Mouse (Mus musculus) c-Kit-positive CD71-positive TER-119-negative erythroid progenitor cells, embryonic 14.5 days (primary cell): Measurements from ENCODE around the gene Cstad.

ENCODE experiments used
- DNase-seq: peaks from one replicate; pipeline ENCODE4 v3.0.0-alpha.2; 2013; ENCODE audit warnings: low read depth

Gene Cstad

DNA sequence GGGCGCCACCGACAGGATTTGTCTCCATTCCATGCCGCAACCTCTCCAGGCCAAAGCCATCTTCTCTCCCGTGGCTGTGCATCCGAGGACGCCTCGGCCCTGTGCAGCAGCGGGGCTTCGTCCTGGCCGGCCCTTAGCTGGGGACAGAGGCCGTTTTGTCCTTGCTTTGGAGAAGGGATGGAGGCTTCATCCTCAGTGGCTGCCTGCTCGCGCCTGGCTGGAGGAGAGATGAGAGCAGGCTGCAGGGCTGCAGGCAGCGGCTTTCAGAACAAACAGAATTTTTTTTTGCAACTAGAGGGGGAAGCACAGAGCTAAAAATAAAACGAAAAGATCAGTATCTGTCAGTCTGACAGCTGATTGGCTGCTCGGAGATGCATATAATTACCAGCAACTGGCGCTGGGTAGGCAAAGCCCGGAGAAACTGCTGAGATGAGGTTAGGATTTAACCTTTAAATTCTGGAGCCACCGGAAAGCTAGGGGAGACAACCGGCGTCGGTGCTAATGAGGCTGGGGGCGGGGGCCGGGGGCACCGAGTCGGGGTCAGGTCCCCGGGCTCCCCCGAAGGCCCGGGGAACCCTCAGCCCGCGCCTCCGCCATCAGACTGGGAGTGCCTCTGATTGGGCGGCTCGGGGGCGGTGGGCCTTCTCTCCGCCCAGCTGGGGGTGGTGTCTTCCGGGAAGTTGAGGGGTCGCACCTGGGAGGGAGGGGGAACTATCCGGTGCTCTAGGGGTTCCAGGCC lies at the start of gene Cstad:
Gene Cstad, plus strand, starts transcription at position 400 of the 739 bp plus-strand sequence.
- peak; percentile 55 for DNase-seq

DNA sequence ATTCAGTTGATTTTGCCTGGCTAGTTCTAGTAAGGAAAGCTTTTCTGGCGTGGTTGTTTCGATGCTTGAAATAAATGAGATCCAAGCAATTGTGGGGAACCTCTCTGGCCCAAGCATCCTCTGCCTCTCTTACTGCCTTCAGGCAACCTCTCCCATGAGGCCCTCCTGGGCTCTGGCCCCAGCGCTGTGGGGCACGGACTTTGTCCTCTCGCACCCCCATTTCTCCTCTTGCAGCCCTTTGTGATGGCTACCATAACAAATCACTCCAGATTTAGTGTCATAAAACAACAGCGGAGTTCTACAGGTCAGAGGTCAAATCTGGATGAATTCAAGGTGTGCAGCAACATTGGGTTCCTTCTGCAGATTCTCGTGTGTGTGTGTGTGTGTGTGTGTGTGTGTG lies 49.1 kb upstream of the Cstad start:
- DNase-seq, result no peak

DNA sequence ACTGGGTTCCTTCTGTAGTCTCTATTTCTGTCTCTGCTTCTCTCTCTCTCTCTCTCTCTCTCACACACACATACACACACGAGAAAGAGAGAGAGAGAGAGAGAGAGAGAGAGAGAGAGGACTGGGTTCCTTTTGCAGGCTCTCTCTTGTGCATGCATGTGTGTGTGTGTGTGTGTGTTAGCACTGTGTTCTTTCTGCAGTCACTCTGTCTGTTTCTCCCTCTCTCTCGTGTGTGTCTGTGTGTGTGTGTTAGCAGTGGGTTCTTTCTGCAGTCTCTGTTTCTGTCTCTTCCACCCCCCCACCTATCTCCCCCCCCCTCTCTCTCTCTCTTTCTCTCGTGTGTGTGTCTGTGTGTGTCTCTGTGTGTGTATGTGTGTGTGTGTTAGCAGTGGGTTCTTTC lies 48.6 kb upstream of the Cstad start:
- DNase-seq, result no peak

DNA sequence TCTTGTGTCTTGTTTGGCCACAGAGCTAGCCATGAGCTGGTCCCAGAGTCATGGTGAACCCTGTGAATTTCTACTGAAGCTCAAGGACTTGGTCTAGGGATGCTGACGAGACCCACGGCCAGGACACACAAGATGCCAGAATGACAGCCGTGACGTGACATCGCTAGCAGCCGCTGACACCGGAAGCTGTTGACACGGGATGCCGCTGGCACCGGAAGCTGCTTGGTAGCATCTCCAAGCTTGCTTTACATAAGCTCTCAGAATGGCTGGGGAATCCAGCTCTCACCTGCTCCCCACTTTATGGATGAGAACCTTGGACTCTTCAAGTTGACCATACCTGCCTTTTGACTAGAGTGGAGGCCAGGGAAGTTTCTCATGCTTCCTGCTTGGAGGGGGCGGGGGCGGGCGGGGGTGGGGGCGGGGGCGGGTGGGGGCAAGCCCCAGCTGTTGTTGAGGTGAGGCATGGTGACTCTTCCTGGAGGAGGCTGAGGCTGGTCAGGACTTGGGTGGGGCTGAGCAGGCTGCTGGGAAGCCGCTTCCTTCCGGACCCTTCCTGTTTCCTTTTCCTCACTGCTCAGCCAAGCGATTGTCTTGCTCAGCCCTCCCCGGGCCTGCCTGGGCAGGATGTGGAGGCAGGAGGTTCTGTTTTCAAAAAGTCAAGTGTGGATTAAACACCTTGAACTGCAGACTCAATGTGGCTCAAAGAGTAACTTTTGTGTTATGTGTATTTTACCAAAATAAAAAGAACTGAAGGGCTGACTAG lies 47.2 kb upstream of the Cstad start:
- no peak for DNase-seq

DNA sequence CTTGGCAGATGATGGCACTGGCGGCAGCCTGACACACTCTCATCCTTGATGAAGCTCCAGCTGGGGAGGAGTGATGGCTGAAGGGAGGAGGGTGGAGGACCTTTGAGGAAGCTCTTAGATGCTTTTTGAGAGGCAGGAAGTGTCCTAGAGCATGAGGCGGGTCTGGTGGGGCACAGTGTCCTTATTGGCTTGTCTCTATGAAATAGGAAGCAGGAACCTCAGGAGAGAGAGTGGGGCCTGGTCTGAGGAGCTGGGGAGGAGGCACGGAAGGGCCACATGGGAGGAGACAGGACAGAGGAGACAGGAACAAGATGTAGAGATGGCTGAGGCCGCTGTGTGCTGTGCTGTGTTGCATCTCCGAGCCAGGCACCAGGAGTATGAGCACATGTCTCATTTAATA lies 43.3 kb upstream of the Cstad start:
- no peak for DNase-seq

DNA sequence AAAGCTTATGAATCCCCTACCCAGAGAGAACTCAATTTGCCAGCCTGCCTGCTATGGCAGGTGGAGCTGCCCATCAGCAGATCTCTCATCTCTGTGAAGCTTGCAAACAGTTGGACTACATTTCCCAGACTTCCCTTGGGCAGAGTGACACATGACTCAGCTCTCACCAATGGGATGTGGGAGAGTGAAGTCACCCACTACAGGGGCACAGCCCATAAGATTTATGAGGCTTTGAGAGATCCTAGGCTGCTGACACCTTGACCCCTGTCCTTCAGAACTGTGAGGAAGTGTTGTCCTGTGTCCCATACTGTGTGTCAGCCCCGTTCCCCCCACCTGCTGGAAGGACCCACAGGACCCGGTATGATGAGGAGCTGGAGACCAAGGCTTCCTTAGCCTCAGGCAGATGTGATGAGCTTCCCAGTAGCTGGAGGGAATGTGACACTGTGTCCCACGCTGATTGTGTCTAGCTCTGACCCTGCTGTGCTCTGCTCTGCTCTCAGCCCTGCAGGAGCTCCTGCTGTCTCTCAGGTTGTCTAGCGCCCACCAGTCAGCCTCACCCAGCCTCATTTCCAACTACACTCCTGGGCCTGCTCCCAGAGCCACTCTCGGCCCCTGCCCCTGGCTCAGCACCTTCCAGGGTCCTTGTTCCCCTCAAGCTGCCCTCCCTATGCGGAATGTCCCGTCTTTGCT lies 40.8 kb upstream of the Cstad start:
- DNase-seq, result peak; percentile 23

DNA sequence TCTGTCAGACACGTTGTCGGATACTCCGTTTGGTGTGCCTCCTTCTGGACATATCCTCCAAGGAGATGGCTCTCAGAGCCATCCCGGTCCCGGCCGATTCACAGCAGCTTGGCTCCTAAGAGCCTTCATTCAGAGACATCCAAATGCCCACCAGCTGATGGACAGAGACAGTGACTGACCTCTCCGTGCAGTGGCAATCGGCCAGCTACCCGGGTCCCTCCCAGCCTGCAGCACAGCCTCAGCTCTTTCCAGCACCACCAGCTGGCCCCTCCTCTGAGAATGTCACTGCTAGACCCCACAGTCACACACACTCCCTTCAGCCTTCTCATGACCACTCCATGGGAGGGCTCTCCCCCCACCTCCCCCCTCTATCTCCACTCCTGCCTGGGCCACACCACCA lies 39.6 kb upstream of the Cstad start:
- DNase-seq, result no peak

DNA sequence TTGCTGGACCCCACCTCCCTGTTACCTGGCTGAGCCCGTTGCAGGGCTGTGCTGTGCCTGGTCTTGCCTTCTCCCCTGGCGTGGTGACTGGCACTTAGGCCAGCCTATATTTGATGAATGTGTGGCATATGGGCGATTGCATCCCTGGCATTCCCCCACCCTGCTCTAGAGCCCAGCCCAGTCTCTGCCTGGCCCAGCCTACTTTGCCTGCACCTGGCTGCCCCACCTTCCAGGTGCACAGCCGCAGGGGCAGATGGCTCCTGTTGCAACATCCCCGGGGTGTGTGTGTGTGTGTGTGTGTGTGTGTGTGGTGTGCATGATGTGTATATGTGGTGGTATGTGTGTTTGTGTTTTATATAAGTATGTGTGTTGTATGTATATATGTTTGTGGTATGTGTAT lies 38.3 kb upstream of the Cstad start:
- no peak for DNase-seq

DNA sequence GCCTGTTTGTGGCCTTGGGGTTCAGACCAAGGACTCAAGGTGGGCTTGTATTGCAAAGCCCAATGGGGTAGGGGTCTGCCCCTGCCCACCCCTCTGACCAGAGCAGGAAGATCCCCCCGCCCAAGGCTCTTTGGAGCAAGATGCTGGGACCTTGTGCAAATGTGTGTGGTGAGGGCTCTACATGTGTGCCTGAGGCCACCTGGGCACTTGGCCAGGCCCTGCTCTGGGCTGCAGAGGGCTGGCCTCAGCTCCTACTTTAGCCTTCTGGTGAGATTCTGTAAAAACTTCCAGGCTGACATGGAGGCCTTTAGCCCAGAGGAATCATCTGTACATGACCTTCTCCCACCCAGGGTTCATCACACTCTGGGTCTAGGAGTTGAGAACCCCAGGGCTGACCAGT lies 35.3 kb upstream of the Cstad start:
- no peak for DNase-seq

DNA sequence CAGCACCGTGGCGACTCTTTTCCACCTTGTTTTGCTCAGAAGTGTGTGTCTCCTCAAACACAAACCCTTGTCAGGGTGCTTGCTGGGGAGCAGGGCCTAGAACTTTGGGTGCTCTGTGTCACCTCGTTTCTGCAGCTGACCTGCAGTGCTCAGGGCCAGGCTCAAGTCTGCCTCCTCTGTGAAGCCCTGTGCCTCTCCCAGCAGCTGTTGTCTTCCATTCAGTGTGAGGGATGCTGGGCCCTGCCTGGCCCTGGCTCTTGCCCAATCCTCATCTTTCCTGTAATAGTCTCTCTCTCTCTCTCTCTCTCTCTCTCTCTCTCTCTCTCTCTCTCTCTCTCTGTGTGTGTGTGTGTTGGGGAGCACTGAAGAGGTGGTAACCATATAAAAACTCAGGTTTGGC lies 32.3 kb upstream of the Cstad start:
- no peak for DNase-seq

DNA sequence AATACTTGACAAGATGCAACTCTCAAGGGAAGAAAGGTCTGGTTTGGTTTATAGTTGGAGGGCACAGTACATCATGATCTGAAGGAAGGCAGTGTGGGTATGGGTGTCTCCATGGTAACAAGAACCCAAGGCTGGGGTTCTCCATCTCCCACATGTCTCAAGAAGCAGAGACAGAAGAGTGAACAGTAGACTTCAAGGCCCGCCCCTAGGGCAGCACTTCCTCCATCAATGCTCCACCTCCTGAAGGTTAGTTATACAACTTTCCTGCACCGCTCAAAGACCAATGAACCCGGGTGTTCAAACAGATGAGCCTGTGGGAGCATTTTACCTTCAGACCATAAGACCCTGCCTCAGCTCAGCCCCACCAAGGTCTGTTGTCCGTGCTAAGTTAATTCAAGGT lies 23.2 kb upstream of the Cstad start:
- DNase-seq, result no peak

DNA sequence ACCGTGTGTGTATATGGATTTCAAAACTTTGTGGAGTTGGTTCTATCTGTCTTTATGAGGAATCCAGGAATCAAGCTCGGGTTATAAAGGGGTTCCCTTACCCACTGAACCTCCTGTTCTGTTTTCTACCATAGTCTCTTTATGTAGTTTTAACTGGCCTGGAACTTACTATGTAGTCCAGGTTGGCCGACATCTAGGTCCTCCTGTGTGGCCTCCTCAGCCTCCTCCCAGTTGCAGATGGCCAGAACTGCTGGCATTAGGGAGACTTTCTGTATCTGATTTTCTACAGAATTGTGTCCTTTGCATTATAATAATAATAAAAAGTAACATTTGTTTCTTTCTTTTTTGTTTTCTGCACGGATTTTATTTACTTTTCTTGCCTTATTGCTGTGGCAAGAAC lies 21.3 kb upstream of the Cstad start:
- DNase-seq, result no peak

DNA sequence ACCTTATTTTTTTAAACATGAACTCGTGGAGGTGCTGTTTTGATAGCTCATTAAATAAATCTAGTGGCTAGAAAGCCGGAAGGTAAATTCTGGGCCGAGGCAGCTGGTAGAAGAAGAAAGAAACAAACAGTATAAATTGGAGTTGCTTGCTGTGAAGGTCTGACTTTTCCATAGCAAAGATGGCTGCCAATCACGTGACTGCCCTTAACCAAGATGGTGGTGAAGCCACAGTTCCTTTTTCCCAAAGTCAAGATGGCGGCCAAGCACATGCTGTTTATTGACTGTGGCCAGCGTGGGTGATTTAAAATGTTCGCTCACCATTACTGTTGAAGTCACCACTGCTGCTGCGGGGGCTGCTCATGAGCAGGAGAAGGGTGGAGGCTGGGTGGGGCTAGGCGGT lies 17.8 kb upstream of the Cstad start:
- no peak for DNase-seq

DNA sequence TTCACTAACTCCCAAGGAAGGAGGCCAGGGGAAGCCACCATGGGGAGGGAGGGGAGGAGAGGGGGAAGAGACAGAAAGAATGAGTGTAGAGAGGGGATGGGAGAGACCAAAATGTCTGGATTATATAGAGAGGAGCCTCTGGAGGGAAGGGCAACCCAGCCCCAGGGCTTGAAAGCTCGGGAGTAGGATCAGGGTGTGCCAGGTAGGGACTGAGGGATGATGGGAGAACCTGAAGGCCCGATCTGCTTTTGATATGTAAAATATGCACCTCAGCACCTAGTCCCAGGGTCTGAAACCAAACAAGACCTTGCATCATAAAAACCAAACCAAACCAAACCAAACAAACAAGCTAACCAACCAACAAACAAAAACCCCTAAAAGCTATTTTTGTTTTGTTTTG lies 16.8 kb upstream of the Cstad start:
- DNase-seq, result no peak

DNA sequence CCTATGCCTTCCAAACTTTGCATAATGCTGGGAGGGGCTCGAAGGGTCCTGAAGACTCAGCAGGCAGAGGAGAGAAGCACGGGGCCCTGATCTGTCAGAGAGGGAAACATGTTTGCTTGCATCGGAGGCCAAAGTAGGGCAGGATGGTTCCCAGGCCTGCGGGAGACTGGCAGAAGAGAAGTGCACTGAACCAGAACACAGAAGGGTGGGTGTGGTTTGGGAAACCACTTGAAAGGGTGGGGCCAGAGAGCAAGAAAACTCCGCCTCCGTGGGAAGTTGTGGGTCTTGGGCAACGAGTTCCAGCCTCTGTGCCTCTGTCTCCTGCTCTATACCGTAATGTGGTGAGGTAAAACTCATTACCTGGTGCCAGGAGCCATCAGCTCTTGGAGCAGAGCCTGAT lies 7.7 kb upstream of the Cstad start:
- DNase-seq, result peak; percentile 21

DNA sequence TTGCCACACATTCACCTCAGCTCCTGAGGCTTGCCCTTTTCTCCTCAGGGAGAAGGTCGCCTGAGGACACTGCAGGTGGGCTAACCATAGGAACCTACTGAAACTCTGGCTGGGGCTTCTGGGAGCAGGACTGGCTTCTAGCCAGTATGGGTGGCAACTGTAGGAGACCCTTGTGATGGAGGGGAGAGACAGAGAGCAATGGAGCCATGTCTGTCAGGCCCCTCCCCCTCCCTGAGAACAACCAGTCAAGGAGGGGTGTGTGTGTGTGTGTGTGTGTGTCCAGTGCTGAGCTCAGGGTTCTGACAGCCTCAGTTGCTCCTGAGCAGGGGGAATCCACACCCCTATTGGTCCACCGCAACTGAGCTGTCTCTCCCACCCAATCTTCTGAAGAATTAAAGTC lies 7.2 kb upstream of the Cstad start:
- DNase-seq, result no peak

DNA sequence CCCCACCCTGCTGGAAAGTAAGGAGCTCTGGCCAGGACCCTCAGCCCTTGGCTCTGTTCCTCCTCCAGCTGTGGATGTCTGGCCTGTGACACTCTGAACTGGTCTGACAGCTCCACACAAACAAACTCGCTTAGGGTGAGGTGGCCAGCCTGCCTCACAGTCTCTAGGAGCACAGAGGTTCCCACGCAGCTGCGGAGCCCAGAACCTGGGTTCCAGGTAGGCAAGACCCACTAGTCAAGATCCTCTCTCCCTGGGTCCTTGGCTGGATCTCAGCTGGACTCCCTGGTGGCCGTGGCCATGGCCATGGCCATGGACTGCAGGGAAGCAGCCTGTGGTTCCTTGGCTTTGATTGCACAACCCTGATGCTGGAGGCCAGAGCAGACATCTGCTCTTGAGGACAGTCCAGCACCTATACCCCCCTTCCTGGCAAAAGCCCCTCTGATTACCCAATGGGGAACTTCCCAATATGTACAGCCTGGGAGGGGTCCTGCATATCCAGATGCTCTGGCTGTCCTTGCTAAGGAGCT lies 5.8 kb upstream of the Cstad start:
- no peak for DNase-seq

DNA sequence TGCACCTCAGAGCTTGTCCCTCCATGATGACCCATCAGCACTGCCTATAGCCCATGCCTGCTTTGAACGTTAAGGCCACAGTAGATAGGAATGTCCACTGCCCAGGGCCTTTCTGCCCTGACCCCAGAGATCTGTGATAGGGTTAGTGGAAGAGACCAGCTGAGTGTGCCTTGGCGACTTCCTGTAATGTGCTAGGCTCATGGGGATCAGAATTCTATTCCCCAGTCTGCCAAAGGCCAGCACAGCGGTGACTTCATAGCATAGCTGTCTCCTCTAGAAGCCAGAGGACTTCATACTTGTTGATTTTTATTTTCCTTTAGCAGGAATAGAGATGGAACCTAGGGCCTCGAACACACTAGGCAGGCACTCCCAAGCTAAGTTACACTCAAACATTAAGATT lies 5.1 kb upstream of the Cstad start:
- no peak for DNase-seq

DNA sequence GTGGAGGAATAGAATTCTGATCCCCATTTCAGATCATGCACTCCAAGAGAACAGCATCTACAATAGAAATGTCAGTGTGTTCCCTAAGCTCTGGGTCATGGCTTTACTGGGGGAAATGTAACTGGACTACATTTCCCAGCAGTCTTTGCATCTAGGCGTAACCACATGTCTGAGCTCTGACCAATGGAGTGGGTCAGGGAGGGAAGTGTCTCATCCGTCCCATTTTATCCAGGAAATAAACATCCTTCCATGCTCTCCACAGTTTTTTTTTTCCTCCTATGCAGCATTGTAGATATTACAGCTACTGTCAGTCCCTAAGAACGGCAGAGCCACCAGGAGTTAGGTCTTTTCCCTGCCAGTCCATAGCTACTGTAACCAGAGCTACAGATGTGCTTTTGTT lies 3.9 kb upstream of the Cstad start:
- DNase-seq, result peak; percentile 39

DNA sequence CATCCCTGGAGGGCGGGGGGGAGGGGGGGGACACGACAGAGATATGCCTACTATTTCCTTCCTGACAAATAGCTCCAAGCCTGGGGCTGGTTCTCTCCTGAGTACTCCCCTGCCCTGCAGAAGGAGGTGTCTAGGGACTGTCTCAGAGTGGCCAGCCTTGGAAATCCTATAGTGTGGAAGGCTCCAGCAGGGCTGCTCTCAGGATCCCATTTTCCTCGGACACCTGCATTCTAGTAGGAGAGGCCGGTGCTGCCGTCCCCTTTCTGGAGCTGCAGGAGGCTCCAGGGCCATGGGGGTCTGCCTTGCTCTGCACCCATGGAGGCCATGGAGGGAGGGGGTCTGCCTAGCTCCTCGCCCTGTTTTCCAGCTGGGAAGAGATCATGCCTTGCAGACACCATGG lies 2.4 kb upstream of the Cstad start:
- DNase-seq, result no peak

DNA sequence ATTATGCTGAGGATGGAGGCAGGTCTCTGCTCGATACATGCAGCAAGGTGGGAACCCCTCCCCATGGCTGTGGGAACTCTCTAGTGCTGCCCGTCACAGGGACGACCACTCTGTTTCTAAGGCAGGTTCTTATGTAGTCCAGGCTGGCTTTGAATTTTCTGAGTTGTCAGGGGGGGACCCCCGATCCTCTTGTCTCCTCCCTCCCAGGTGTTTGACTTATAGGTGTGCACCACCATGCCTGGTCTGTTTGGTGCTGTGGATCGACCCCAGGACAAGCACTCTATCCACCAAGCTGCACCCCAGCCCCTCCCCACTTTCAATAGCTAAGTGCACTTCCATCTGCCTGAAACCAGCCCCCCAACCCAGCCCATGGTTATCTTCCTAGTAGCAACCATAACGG lies 1.9 kb upstream of the Cstad start:
- DNase-seq, result no peak

DNA sequence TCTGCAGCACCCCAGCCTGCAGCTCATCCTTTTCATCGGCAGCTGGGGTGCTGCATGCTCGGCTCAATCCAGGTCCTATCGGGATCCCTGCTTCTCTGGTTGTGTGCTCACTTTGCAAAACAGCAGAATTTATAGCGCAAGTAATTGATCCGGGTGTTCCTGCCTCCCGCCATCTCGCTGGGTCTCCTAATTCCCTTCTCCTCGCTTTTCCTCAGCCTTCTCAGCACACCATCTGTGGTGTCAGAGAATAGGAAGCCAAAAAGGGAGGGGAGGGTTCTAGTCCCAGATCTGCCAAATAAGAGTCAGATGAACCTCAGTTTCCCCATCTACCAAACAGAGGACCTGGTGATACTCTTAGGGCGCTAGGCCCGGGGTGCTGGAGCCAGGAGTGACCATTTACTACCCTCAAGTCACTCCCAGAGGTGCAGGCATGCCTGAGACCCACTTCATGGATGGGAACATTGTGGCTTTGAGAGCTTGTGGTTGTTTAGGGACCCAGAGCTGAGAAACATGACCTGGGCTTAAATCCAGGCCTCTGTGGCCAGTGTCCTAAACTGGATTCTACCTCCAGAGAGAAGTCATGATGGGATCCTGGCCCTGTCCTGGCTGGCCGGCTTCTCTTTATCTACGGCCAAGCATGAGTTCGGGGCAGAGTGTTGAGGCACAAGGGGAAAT lies 1.1 kb upstream of the Cstad start:
- no peak for DNase-seq
